Mouse (Mus musculus) kidney, embryonic 16.5 days (tissue): ENCODE results near the gene Tomm20. TPM values are rescaled to one million over a fixed set of nuclear protein-coding genes. Genes with fewer than 3 reads are reported as not detected.
"Not testable (repeated sequence)": the region's sequence is repeated elsewhere in the genome, so short reads cannot be mapped to it uniquely, and the experiment has no call there.

Experiments
- ATAC-seq: fragments of 200-750 bp; cut with Nextera tagmentation; 2 replicates; pipeline ENCODE4 v1.8.0; 2017; ENCODE audit warnings: moderate TSS enrichment; ENCODE audit not compliant: low FRiP score, low TSS enrichment
- H3K27ac ChIP-seq: fragments of 300-500 bp; sonication (generic); 2 replicates; pipeline ENCODE4 v1.5.1; 2014; ENCODE audit warnings: low read length
- H3K27me3 ChIP-seq: fragments of 300-500 bp; sonication (generic); 2 replicates; pipeline ENCODE4 v1.6.1; 2014; ENCODE audit warnings: low read length, control low read depth, mixed read lengths; ENCODE audit not compliant: insufficient read depth
- H3K36me3 ChIP-seq: fragments of 300-500 bp; sonication (generic); 2 replicates; pipeline ENCODE4 v1.6.1; 2014; ENCODE audit warnings: low read length, control low read depth, mixed read lengths; ENCODE audit not compliant: insufficient read depth
- H3K4me1 ChIP-seq: fragments of 300-500 bp; sonication (generic); 2 replicates; pipeline ENCODE4 v1.6.1; 2014; ENCODE audit warnings: low read length, control low read depth, mixed read lengths; ENCODE audit not compliant: insufficient read depth
- H3K4me2 ChIP-seq: fragments of 300-500 bp; sonication (generic); replicated peaks from 2 replicates; pipeline ENCODE4 v1.6.1; 2014; ENCODE audit warnings: low read depth, low read length
- H3K4me3 ChIP-seq: fragments of 300-500 bp; sonication (generic); 2 replicates; pipeline ENCODE4 v1.5.1; 2014; ENCODE audit warnings: mild to moderate bottlenecking, low read length
- H3K9ac ChIP-seq: fragments of 300-500 bp; sonication (generic); replicated peaks from 2 replicates; pipeline ENCODE4 v1.6.1; 2014; ENCODE audit warnings: low read length
- H3K9me3 ChIP-seq: fragments of 300-500 bp; sonication (generic); 2 replicates; pipeline ENCODE4 v1.6.1; 2016; ENCODE audit warnings: low read length, control low read depth
- WGBS: fragments of 180-500 bp; shearing (Covaris S2); extraction: QIAGEN DNeasy Blood & Tissue Kit; methylation state at CpG from one replicate; pipeline ENCODE4 v1.1.7; 2014; 5-methylcytosine and 5-hydroxymethylcytosine counted together
- polyA plus RNA-seq: library from polyadenylated mRNA; unstranded; fragments of >200 nt; fragmentation: Nextera tagmentation; extraction: Ambion mirVana; gene quantifications from 2 replicates; pipeline ENCODE4 v1.2.1, GENCODE M21; 2015

The Tomm20 gene
- polyA plus RNA-seq, 1 experiment from 2014 or later: 258 TPM

- H3K4me3 ChIP-seq: no peak overlapping the region
- H3K36me3 ChIP-seq: no peaks in the 10 kb centered on the region
- H3K27me3 ChIP-seq: no peaks in the 10 kb centered on the region
- H3K9ac ChIP-seq: no peak overlapping the region
- H3K9me3 ChIP-seq: no peaks in the 10 kb centered on the region
- no peak overlapping the region for H3K27ac ChIP-seq
- ATAC-seq: no peak
- 61% methylated on average over 2 of the region's 2 CpGs for WGBS
- no peak overlapping the region for H3K4me2 ChIP-seq
- peaks cover 3% of the 10 kb centered on the region; the same call in 1 of the 2 replicates for H3K4me1 ChIP-seq
Measured at GRCm38 (mm10) chr8:126901049-126901448, 44.6 kb downstream of the Tomm20 start.

GRCm38 (mm10) chr8:126895133-126895532 is 50.5 kb downstream of the Tomm20 start:
- no peaks in the 10 kb centered on the region for H3K4me1 ChIP-seq
- ATAC-seq: no peak; the same call in 1 of the 2 replicates

GRCm38 (mm10) chr8:126887639-126888006 is 58.0 kb downstream of the Tomm20 start:
- Histone ChIP-seq H3K9me3 (no peaks in the 10 kb centered on the region; the same call in 1 of the 2 replicates), H3K36me3 (no peaks in the 10 kb centered on the region), H3K27me3 (no peaks in the 10 kb centered on the region), H3K27ac (peak overlapping the region; percentile 87), H3K9ac (no peak overlapping the region), H3K4me1 (peaks cover 26% of the 10 kb centered on the region), H3K4me3 (no peak overlapping the region), H3K4me2 (no peak overlapping the region)
- no peak for ATAC-seq
- WGBS: 72% methylated on average over 3 of the region's 3 CpGs

More at GRCm38 (mm10) chr8:126895133-126895532, 50.5 kb downstream of the Tomm20 start:
- no peak overlapping the region for H3K4me3 ChIP-seq
- WGBS: 59% methylated on average over 6 of the region's 6 CpGs
- H3K9ac ChIP-seq: no peak overlapping the region
- no peaks in the 10 kb centered on the region for H3K27me3 ChIP-seq
- no peaks in the 10 kb centered on the region for H3K36me3 ChIP-seq
- H3K27ac ChIP-seq: no peak overlapping the region
- no peaks in the 10 kb centered on the region for H3K9me3 ChIP-seq
- no peak overlapping the region for H3K4me2 ChIP-seq

- 0 out of 2 replicates have a peak overlapping the region, but pooled peaks have one; percentile 41 for H3K9ac ChIP-seq
- H3K27me3 ChIP-seq: no peaks in the 10 kb centered on the region
- peak; percentile 47; the same call in 1 of the 2 replicates for ATAC-seq
- peaks cover 26% of the 10 kb centered on the region for H3K4me1 ChIP-seq
- 52% methylated on average over 8 of the region's 8 CpGs for WGBS
- no peak overlapping the region for H3K4me2 ChIP-seq
- no peak overlapping the region for H3K4me3 ChIP-seq
- H3K27ac ChIP-seq: peak overlapping the region; percentile 87
- H3K36me3 ChIP-seq: no peaks in the 10 kb centered on the region
- no peaks in the 10 kb centered on the region; the same call in 1 of the 2 replicates for H3K9me3 ChIP-seq
Measured at GRCm38 (mm10) chr8:126886741-126887638, 58.7 kb downstream of the Tomm20 start.

GRCm38 (mm10) chr8:126885554-126886485 is 59.8 kb downstream of the Tomm20 start:
- Histone ChIP-seq H3K4me3 (no peak overlapping the region), H3K27ac (peak overlapping the region; percentile 87), H3K27me3 (no peaks in the 10 kb centered on the region), H3K4me2 (no peak overlapping the region), H3K4me1 (peaks cover 26% of the 10 kb centered on the region), H3K36me3 (no peaks in the 10 kb centered on the region), H3K9ac (no peak overlapping the region), H3K9me3 (no peaks in the 10 kb centered on the region; the same call in 1 of the 2 replicates)
- ATAC-seq: no peak
- 69% methylated on average over 13 of the region's 13 CpGs for whole genome bisulfite sequencing

- Histone ChIP-seq H3K9me3 (no peaks in the 10 kb centered on the region; the same call in 1 of the 2 replicates), H3K4me2 (no peak overlapping the region), H3K4me1 (peaks cover 26% of the 10 kb centered on the region), H3K27ac (peak overlapping the region; percentile 46; the same call in 1 of the 2 replicates), H3K27me3 (no peaks in the 10 kb centered on the region), H3K9ac (no peak overlapping the region), H3K4me3 (no peak overlapping the region), H3K36me3 (no peaks in the 10 kb centered on the region)
- 33% methylated on average over 6 of the region's 6 CpGs for WGBS
- peak; percentile 32; the same call in 1 of the 2 replicates for ATAC-seq
Measured at GRCm38 (mm10) chr8:126884202-126884926, 61.3 kb downstream of the Tomm20 start.

GRCm38 (mm10) chr8:126883752-126884151 is 61.9 kb downstream of the Tomm20 start:
- Histone ChIP-seq H3K4me2 (no peak overlapping the region), H3K27me3 (no peaks in the 10 kb centered on the region), H3K4me3 (no peak overlapping the region), H3K9ac (no peak overlapping the region), H3K36me3 (no peaks in the 10 kb centered on the region), H3K4me1 (peaks cover 26% of the 10 kb centered on the region), H3K27ac (no peak overlapping the region; the same call in 1 of the 2 replicates), H3K9me3 (no peaks in the 10 kb centered on the region; the same call in 1 of the 2 replicates)
- WGBS: 70% methylated on average over 5 of the region's 5 CpGs
- ATAC-seq: no peak

- H3K9me3 ChIP-seq, H3K4me3 ChIP-seq, H3K9ac ChIP-seq, H3K4me2 ChIP-seq, H3K27me3 ChIP-seq, H3K27ac ChIP-seq, H3K36me3 ChIP-seq, ATAC-seq: not testable (repeated sequence)
- 100% methylated on average over 1 of the region's 1 CpGs for WGBS
- peaks cover 26% of the 10 kb centered on the region for H3K4me1 ChIP-seq
Measured at GRCm38 (mm10) chr8:126882586-126882985, 63.1 kb downstream of the Tomm20 start.

- Histone ChIP-seq H3K9me3 (no peaks in the 10 kb centered on the region; the same call in 1 of the 2 replicates), H3K4me3 (no peak overlapping the region), H3K4me1 (peaks cover 27% of the 10 kb centered on the region), H3K27ac (no peak overlapping the region), H3K9ac (no peak overlapping the region), H3K36me3 (no peaks in the 10 kb centered on the region), H3K27me3 (no peaks in the 10 kb centered on the region), H3K4me2 (no peak overlapping the region)
- no peak for ATAC-seq
- 76% methylated on average over 4 of the region's 4 CpGs for WGBS
Measured at GRCm38 (mm10) chr8:126881641-126882140, 64.0 kb downstream of the Tomm20 start.
